Mouse (Mus musculus): ENCODE data around the gene Nfe2l1. TPM values are rescaled to one million over a fixed set of nuclear protein-coding genes. Genes with fewer than 3 reads are reported as not detected.

Gene Nfe2l1
- total and polyA plus RNA-seq, 3 experiments, result 37.5 to 66.5 (median 47.0) TPM

GRCm38 (mm10) chr11:96875745-96876144 is 46.0 kb upstream of the Nfe2l1 start:
- peaks cover 47 to 57% of the 10 kb centered on the region in 2 experiments for H3K27me3 ChIP-seq (ENCODE audit: control insufficient read depth in 1 of 2, insufficient read depth in 2 of 2, low read length in 2 of 2)
- peak; percentile 65 for DNase-seq (ENCODE audit: low read depth, low spot score)
- no peak overlapping the region for H3K4me3 ChIP-seq (ENCODE audit: control insufficient read depth in 1 of 2, insufficient read depth in 1 of 2, low read depth in 2 of 2, low read length in 2 of 2)
- H3K4me1 ChIP-seq (ENCODE audit: control insufficient read depth in 1 of 2, insufficient read depth in 2 of 2, low read length in 2 of 2), result peaks cover 0 to 7% of the 10 kb centered on the region in 2 experiments; a peak in 2 of 4 replicates
- no peaks in the 10 kb centered on the region; a peak in 1 of 4 replicates for H3K36me3 ChIP-seq (ENCODE audit: control insufficient read depth in 1 of 2, insufficient read depth in 2 of 2, low read length in 2 of 2)
- H3K9ac ChIP-seq (ENCODE audit: control insufficient read depth, low read depth, low read length, poor library complexity, severe bottlenecking), result no peak overlapping the region
- H3K27ac ChIP-seq (ENCODE audit: control insufficient read depth, low read depth, low read length), result no peak overlapping the region
- H3K79me2 ChIP-seq (ENCODE audit: control insufficient read depth, insufficient read depth, low read length, poor library complexity), result no peaks in the 10 kb centered on the region
- H3K9me3 ChIP-seq (replicated peaks; ENCODE audit: insufficient read depth, low read length), result no peaks in the 10 kb centered on the region
- TF ChIP-seq MXI1 (IDR thresholded peaks at IDR 0.05; ENCODE audit: low read depth, low read length), result peak; percentile 30; the same call in 1 of the 2 replicates
- TF ChIP-seq TCF12 (IDR thresholded peaks at IDR 0.05; ENCODE audit: low read depth, low read length), result no peak
- TF ChIP-seq GATA1 (IDR thresholded peaks at IDR 0.05; ENCODE audit: low read depth, low read length), result no peak
- TF ChIP-seq MAZ (IDR thresholded peaks at IDR 0.05; ENCODE audit: low read depth, low read length), result no peak
- no peak for TF ChIP-seq POLR2AphosphoS5 (IDR thresholded peaks at IDR 0.05; ENCODE audit: borderline replicate concordance, low read depth, low read length)
- no peak for TF ChIP-seq ZC3H11A (IDR thresholded peaks at IDR 0.05; ENCODE audit: low read depth, low read length)
- TF ChIP-seq TAL1 (IDR thresholded peaks at IDR 0.05; ENCODE audit: low read length), result no peak

GRCm38 (mm10) chr11:96875270-96875669 is 45.5 kb upstream of the Nfe2l1 start:
- H3K4me3 ChIP-seq (ENCODE audit: control insufficient read depth in 1 of 2, insufficient read depth in 1 of 2, low read depth in 2 of 2, low read length in 2 of 2), result no peak overlapping the region
- peaks cover 49 to 53% of the 10 kb centered on the region in 2 experiments for H3K27me3 ChIP-seq (ENCODE audit: control insufficient read depth in 1 of 2, insufficient read depth in 2 of 2, low read length in 2 of 2)
- H3K4me1 ChIP-seq (ENCODE audit: control insufficient read depth in 1 of 2, insufficient read depth in 2 of 2, low read length in 2 of 2), result peaks cover 0 to 7% of the 10 kb centered on the region in 2 experiments; a peak in 2 of 4 replicates

GRCm38 (mm10) chr11:96873601-96874140 is 43.9 kb upstream of the Nfe2l1 start:
- Histone ChIP-seq H3K27ac (ENCODE audit: control insufficient read depth, low read depth, low read length) (no peak overlapping the region), H3K79me2 (ENCODE audit: control insufficient read depth, insufficient read depth, low read length, poor library complexity) (no peaks in the 10 kb centered on the region), H3K36me3 (ENCODE audit: control insufficient read depth in 1 of 2, insufficient read depth in 2 of 2, low read length in 2 of 2) (no peaks in the 10 kb centered on the region; a peak in 1 of 4 replicates), H3K27me3 (ENCODE audit: control insufficient read depth in 1 of 2, insufficient read depth in 2 of 2, low read length in 2 of 2) (peaks cover 51 to 54% of the 10 kb centered on the region in 2 experiments), H3K4me3 (ENCODE audit: control insufficient read depth in 1 of 2, insufficient read depth in 1 of 2, low read depth in 2 of 2, low read length in 2 of 2) (no peak overlapping the region), H3K4me1 (ENCODE audit: control insufficient read depth in 1 of 2, insufficient read depth in 2 of 2, low read length in 2 of 2) (peaks cover 0 to 3% of the 10 kb centered on the region in 2 experiments; a peak in 1 of 4 replicates), H3K9me3 (replicated peaks; ENCODE audit: insufficient read depth, low read length) (no peaks in the 10 kb centered on the region), H3K9ac (ENCODE audit: control insufficient read depth, low read depth, low read length, poor library complexity, severe bottlenecking) (no peak overlapping the region)
- TF ChIP-seq GABPA (IDR thresholded peaks at IDR 0.05; ENCODE audit: low read depth, low read length) (no peak), GATA1 (IDR thresholded peaks at IDR 0.05; ENCODE audit: low read depth, low read length) (no peak), ZMIZ1 (IDR thresholded peaks at IDR 0.05; ENCODE audit: low read depth, low read length) (no peak)
- no peak for DNase-seq (ENCODE audit: low read depth, low spot score)

More at GRCm38 (mm10) chr11:96875270-96875669, 45.5 kb upstream of the Nfe2l1 start:
- Histone ChIP-seq H3K36me3 (ENCODE audit: control insufficient read depth in 1 of 2, insufficient read depth in 2 of 2, low read length in 2 of 2) (no peaks in the 10 kb centered on the region; a peak in 1 of 4 replicates), H3K9me3 (replicated peaks; ENCODE audit: insufficient read depth, low read length) (no peaks in the 10 kb centered on the region), H3K9ac (ENCODE audit: control insufficient read depth, low read depth, low read length, poor library complexity, severe bottlenecking) (no peak overlapping the region), H3K79me2 (ENCODE audit: control insufficient read depth, insufficient read depth, low read length, poor library complexity) (no peaks in the 10 kb centered on the region), H3K27ac (ENCODE audit: control insufficient read depth, low read depth, low read length) (no peak overlapping the region)
- TF ChIP-seq HCFC1 (IDR thresholded peaks at IDR 0.05; ENCODE audit: low read depth, low read length) (no peak), SIN3A (IDR thresholded peaks at IDR 0.05; ENCODE audit: low read length) (no peak), KAT2A (conservative IDR thresholded peaks at IDR 0.05; ENCODE audit: low read depth, low read length) (no peak), TCF12 (IDR thresholded peaks at IDR 0.05; ENCODE audit: low read depth, low read length) (no peak), BHLHE40 (IDR thresholded peaks at IDR 0.05; ENCODE audit: borderline replicate concordance, low read depth, low read length) (no peak), POLR2AphosphoS5 (IDR thresholded peaks at IDR 0.05; ENCODE audit: borderline replicate concordance, low read depth, low read length) (no peak), TAL1 (IDR thresholded peaks at IDR 0.05; ENCODE audit: low read length) (no peak), RCOR1 (IDR thresholded peaks at IDR 0.05; ENCODE audit: low read depth, low read length) (no peak), ZMIZ1 (IDR thresholded peaks at IDR 0.05; ENCODE audit: low read depth, low read length) (no peak), USF2 (IDR thresholded peaks at IDR 0.05; ENCODE audit: borderline replicate concordance in 1 of 2, insufficient read depth in 1 of 2, low read depth in 1 of 2, low read length in 2 of 2) (no peak), ETS1 (IDR thresholded peaks at IDR 0.05; ENCODE audit: low read depth, low read length) (no peak), JUND (IDR thresholded peaks at IDR 0.05; ENCODE audit: low read depth, low read length) (no peak), MXI1 (IDR thresholded peaks at IDR 0.05; ENCODE audit: low read depth, low read length) (no peak), E2F4 (IDR thresholded peaks at IDR 0.05; ENCODE audit: borderline replicate concordance, low read depth, low read length) (no peak), TBP (IDR thresholded peaks at IDR 0.05; ENCODE audit: low read depth, low read length) (no peak), SMC3 (IDR thresholded peaks at IDR 0.05; ENCODE audit: low read depth, low read length) (no peak), MAX (IDR thresholded peaks at IDR 0.05; ENCODE audit: low read length) (no peak), GATA1 (IDR thresholded peaks at IDR 0.05; ENCODE audit: low read depth, low read length) (no peak)
- DNase-seq (ENCODE audit: low read depth, low spot score), result no peak

Data from MEL (cell line).